Mouse (Mus musculus): ENCODE results near the gene Cysltr1. TPM values are rescaled to one million over a fixed set of nuclear protein-coding genes. Genes with fewer than 3 reads are reported as not detected.

The Cysltr1 gene
- under 1 TPM; 0.49 to 0.56 TPM for total RNA-seq (2021)
- long read RNA-seq, experiment 1, result 0 reads
- long read RNA-seq, experiment 2, result 0 reads

GRCm38 (mm10) chrX:106603386-106603785 is at the start of gene Cysltr1:
Gene Cysltr1 (minus strand): TSS chrX:106603679.
- peak in 1 of 2 experiments; percentile 0 for DNase-seq

GRCm38 (mm10) chrX:106634799-106635541 is 31.5 kb upstream of the Cysltr1 start:
- no peak for DNase-seq

- no peak for DNase-seq
Measured at GRCm38 (mm10) chrX:106633543-106633942, 30.1 kb upstream of the Cysltr1 start.

DNA sequence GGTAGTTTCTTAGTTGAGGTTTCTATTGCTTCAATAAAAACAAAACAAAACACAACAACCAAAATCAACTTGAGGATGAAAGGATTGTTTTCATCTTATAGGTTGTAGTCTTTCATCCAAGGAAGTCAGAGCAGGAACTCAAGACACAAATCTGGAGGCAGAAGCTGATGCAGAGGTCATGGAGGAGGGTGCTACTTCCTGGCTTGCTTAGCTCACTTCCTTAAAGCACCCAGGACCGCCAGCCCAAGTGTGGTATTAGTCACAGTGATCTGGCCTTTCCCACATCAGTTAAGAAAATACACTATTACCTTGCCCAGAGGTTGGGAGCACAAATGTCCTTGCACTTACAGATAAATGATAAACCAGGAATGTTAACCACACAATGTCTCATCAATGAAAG is 25.0 kb upstream of the Cysltr1 start:
- no peak for DNase-seq

- DNase-seq, result no peak
Measured at GRCm38 (mm10) chrX:106623667-106624066, 20.2 kb upstream of the Cysltr1 start.

GRCm38 (mm10) chrX:106622512-106622911 is 19.0 kb upstream of the Cysltr1 start:
- no peak for DNase-seq

GRCm38 (mm10) chrX:106602574-106603258 is 763 bp downstream of the Cysltr1 start:
- no peak for DNase-seq

DNA sequence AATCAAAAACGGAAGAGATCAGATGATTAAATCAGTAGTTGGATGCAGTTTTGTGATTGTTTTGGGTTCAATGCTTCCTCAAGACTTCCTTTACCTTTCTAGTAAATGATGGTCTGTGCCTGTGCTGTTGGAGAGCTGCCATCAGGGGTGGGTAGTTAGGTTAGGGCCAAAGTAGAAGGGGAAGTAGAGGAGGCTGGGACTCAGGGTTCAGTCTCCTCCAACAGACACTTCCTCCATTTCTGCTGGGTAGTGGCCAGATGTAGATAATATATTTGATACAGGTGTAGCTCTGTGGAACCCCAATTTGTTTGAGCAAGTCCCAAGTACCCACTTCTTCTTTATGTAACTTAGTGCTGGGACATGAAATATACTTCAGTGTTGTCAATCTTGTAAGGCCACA is 7.6 kb downstream of the Cysltr1 start:
- DNase-seq, result no peak

DNA sequence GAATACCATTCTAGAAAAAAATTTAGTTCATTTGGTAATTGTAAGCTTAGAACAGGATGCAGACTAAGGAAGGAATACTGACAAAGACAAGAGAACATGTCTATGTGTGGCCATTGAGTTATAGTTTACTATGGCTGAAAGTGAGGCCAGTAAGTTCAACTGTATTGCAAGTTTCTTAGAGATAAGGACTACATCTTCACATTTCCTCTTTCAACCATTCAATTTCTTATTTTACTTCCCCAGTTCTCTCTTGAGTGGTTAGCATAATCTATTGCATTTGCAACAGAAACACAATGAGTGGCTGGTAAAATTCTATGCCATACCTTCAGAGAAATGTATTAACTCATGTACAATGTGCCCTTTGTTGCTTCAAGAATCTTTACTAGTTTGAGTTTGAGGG is 9.6 kb downstream of the Cysltr1 start:
- no peak for DNase-seq

DNA sequence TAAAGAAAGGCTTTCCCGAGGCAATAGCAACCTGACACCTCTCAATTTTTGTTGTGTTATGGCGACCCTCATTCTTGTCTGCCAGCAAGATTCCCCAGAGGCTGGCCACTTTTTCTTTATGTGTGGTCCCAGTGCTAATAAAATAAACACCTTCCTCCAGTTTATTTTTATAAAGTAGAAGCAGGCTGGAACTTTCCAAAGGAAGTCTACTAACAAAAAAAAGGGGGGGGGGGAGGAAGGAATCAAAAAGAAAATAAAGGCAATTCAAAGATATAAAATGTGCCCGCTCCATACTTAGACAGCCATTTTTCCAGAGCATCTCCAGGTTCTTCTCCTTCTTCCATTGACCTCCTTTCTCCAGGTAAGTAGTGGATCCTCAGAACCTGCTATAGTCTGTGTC is 20.6 kb downstream of the Cysltr1 start, which contains the start of gene Gm5127:
Gene Gm5127 (plus strand): TSS at position 301 of the 400 bp plus-strand sequence.
- no peak for DNase-seq

- DNase-seq, result no peak
Measured at GRCm38 (mm10) chrX:106582197-106582596, 21.3 kb downstream of the Cysltr1 start.

GRCm38 (mm10) chrX:106580410-106580809 is 23.1 kb downstream of the Cysltr1 start:
- no peak for DNase-seq

DNA sequence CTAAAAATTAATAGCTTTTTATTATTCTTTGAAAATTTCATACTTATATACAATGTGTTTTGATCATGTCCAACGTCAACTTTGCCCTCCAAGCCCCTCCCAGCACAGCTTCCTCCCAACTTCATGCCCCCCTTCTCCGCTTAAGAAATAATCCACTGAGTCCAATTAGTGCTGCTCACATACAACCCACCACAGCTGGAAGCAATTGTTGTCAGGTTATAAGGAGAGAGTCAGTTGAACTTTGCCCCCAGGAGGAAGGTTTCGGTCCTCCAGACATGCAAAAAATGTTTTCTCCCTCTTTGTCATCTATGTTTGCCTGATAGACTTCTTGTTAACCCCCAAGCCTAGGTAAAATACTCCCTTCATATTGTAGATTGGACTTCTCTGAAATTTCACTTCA is 24.5 kb downstream of the Cysltr1 start:
- no peak for DNase-seq

DNA sequence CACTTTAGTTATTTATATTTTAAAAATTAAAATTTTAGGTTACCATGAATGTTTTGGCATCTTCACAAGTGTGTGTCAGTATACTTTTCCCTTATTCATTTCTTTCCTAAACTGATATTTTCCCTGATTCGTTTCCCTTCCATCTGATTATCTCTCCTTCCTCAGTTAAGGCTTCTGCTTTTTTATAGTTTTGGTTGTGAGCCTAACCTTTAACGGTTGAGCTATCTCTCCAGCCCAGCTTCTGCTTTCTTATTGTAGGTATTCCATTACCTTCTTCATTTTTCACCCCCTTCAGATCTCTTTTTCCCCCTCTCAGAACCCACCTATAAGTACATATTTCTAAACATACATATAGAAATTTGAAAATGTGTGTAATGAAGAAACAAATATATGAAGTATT is 48.0 kb downstream of the Cysltr1 start:
- DNase-seq, result no peak

DNA sequence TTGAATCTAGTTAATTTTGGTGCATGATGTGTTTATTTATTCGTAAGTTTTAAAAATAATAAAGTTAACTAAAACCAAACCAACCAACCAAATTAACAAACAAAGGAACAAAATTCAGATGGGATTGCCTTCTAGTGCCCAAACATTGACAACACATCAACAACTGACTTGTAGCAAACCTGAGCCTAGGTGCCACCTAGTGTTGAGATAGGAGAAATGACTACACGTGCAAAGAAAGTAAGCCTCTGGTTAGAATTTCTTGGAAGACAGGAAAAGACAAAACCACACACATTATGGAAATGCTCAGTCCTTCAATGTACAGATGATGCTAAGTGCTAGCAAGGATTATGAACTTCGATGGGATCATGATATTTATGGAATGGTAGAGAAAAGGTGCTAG is 67.1 kb downstream of the Cysltr1 start:
- DNase-seq, result no peak

Other genes with a start within 250 kb of the Cysltr1 start
- gene Fndc3c1, start 118.3 kb downstream of the Cysltr1 start, total RNA-seq (2021), result under 1 TPM in 1 of 2 experiments, not detected in 1; 0.07 TPM
- gene Gm5127, start 20.5 kb downstream of the Cysltr1 start, total RNA-seq (2021), result not detected
- under 1 TPM; 0.26 to 0.30 TPM for gene Rtl3, start 237.0 kb upstream of the Cysltr1 start, total RNA-seq (2021)

Data from adrenal gland, postnatal 36 days (tissue).